Mouse (Mus musculus) CD4-positive helper T cell, adult 2 months (primary cell): ENCODE results near the gene Nfatc3.

Source experiments
- DNase-seq: peaks from one replicate; pipeline ENCODE4 v3.0.0-alpha.2; 2012; ENCODE audit warnings: low read depth, missing footprints, low spot score

The Nfatc3 gene

GRCm38 (mm10) chr8:106126055-106126454 is 67.4 kb downstream of the Nfatc3 start:
- no peak for DNase-seq

- DNase-seq, result no peak
Measured at GRCm38 (mm10) chr8:106127054-106127453, 68.4 kb downstream of the Nfatc3 start.

- DNase-seq, result no peak
Measured at GRCm38 (mm10) chr8:106127882-106128410, 69.3 kb downstream of the Nfatc3 start.

GRCm38 (mm10) chr8:106129232-106129930 is 70.7 kb downstream of the Nfatc3 start:
- DNase-seq, result no peak

GRCm38 (mm10) chr8:106129997-106130396 is 71.4 kb downstream of the Nfatc3 start:
- no peak for DNase-seq

- DNase-seq, result no peak
Measured at GRCm38 (mm10) chr8:106130505-106130904, 71.9 kb downstream of the Nfatc3 start.

GRCm38 (mm10) chr8:106131021-106131420 is 72.4 kb downstream of the Nfatc3 start:
- no peak for DNase-seq

- DNase-seq, result no peak
Measured at GRCm38 (mm10) chr8:106131488-106132222, 73.0 kb downstream of the Nfatc3 start.

- no peak for DNase-seq
Measured at GRCm38 (mm10) chr8:106132356-106132755, 73.7 kb downstream of the Nfatc3 start.

- peak; percentile 40 for DNase-seq
Measured at GRCm38 (mm10) chr8:106133526-106133925, 74.9 kb downstream of the Nfatc3 start.

- DNase-seq, result no peak
Measured at GRCm38 (mm10) chr8:106133946-106134345, 75.3 kb downstream of the Nfatc3 start.

GRCm38 (mm10) chr8:106134751-106135571 is 76.3 kb downstream of the Nfatc3 start:
- peak; percentile 23 for DNase-seq

- DNase-seq, result peak; percentile 16
Measured at GRCm38 (mm10) chr8:106135672-106136071, 77.0 kb downstream of the Nfatc3 start.

- peak; percentile 65 for DNase-seq
Measured at GRCm38 (mm10) chr8:106136156-106137130, 77.8 kb downstream of the Nfatc3 start, which contains the start of gene Esrp2. Gene Esrp2 (minus strand): TSS chr8:106136974.

GRCm38 (mm10) chr8:106137218-106137905 is 78.7 kb downstream of the Nfatc3 start:
- DNase-seq, result peak; percentile 26

GRCm38 (mm10) chr8:106137906-106138477 is 79.4 kb downstream of the Nfatc3 start:
- DNase-seq, result peak; percentile 43

GRCm38 (mm10) chr8:106138616-106139015 is 80.0 kb downstream of the Nfatc3 start:
- DNase-seq, result no peak

GRCm38 (mm10) chr8:106140191-106140590 is 81.6 kb downstream of the Nfatc3 start:
- DNase-seq, result no peak

- peak; percentile 83 for DNase-seq
Measured at GRCm38 (mm10) chr8:106140769-106141168, 82.1 kb downstream of the Nfatc3 start.

- DNase-seq, result no peak
Measured at GRCm38 (mm10) chr8:106145331-106145730, 86.7 kb downstream of the Nfatc3 start.
